Comparison of ENCODE assay signal across 8 mouse cellular contexts in the genomic region with DNA sequence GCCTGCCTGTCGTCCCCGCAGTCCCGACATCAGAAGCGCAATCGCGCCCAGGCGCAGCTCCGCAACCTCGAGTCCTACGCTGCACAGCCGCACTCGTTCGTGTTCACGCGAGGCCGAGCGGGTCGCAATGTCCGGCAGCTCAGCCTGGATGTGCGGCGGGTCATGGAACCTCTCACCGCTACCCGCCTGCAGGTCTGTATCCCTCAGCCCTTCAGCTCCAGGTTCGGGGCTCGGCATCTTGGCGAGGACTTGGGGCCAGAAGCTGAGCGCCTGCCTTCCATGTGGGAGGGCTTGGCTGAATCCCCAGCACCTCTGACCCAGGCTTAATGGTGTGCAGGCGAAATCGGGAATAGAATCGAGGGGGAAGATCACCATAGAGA. TPM values are rescaled to one million over a fixed set of nuclear protein-coding genes. Genes with fewer than 3 reads are reported as not detected.
A peak's percentile ranks its signal among the peaks of the same experiment; 100 is the strongest.
DNase-seq lines count a peak whose midpoint lies in the region; ATAC-seq and TF ChIP-seq lines count a peak whose summit lies in the region.

No protein-coding gene starts in this region.

- no peaks in the 10 kb centered on the region for H3K9me3 ChIP-seq in kidney, embryonic 15.5 days (replicated peaks)
- H3K9me3 ChIP-seq in hindbrain, embryonic 13.5 days = no peaks in the 10 kb centered on the region
- no peaks in the 10 kb centered on the region for H3K9me3 ChIP-seq in midbrain, embryonic 14.5 days (ENCODE audit: control insufficient read depth, low read length)

- peak; percentile 50 for ATAC-seq in kidney, embryonic 15.5 days (replicated peaks; ENCODE audit: low FRiP score)
- ATAC-seq in hindbrain, embryonic 13.5 days (ENCODE audit: low FRiP score) = peak; percentile 67; the same call in 1 of the 2 replicates
- no peak; the same call in none of the 2 replicates for ATAC-seq in midbrain, embryonic 14.5 days (ENCODE audit: low FRiP score, low TSS enrichment)

- no peak for DNase-seq in kidney, postnatal 36 days
- DNase-seq in midbrain, embryonic 14.5 days = no peak
- no peak for DNase-seq in retina, embryonic 14.5 days (ENCODE audit: low spot score)
- DNase-seq in left cerebral cortex, adult 9 months (ENCODE audit: low spot score in 2 of 2) = no peak
- no peak for DNase-seq in cerebellum, postnatal 4 days (ENCODE audit: low spot score in 2 of 2)

- H3K4me1 ChIP-seq in kidney, embryonic 15.5 days = peaks cover 11% of the 10 kb centered on the region
- H3K4me1 ChIP-seq in bone marrow macrophage, adult 2 months (ENCODE audit: control insufficient read depth, insufficient read depth, low read length) = peaks cover 20% of the 10 kb centered on the region
- H3K4me1 ChIP-seq in hindbrain, embryonic 13.5 days (replicated peaks) = peaks cover 21% of the 10 kb centered on the region
- H3K4me1 ChIP-seq in midbrain, embryonic 14.5 days (ENCODE audit: control insufficient read depth, insufficient read depth, low read length) = no peaks in the 10 kb centered on the region

- TF ChIP-seq CTCF in bone marrow macrophage, adult 2 months (IDR thresholded peaks at IDR 0.05; ENCODE audit: low read depth, low read length) = no peak

- H3K27me3 ChIP-seq in kidney, embryonic 15.5 days = no peaks in the 10 kb centered on the region
- no peaks in the 10 kb centered on the region for H3K27me3 ChIP-seq in hindbrain, embryonic 13.5 days
- H3K27me3 ChIP-seq in midbrain, embryonic 14.5 days (ENCODE audit: control insufficient read depth, insufficient read depth, low read length) = no peaks in the 10 kb centered on the region

- H3K36me3 ChIP-seq in kidney, embryonic 15.5 days = peaks cover 42% of the 10 kb centered on the region
- H3K36me3 ChIP-seq in hindbrain, embryonic 13.5 days = peaks cover 41% of the 10 kb centered on the region
- peaks cover 41% of the 10 kb centered on the region for H3K36me3 ChIP-seq in midbrain, embryonic 14.5 days (ENCODE audit: control insufficient read depth, insufficient read depth, low read length)

- H3K9ac ChIP-seq in kidney, embryonic 15.5 days = peak overlapping the region; percentile 82
- H3K9ac ChIP-seq in hindbrain, embryonic 13.5 days = peak overlapping the region; percentile 89
- H3K9ac ChIP-seq in midbrain, embryonic 14.5 days (replicated peaks; ENCODE audit: low read length) = peak overlapping the region; percentile 73

- WGBS in kidney, embryonic 15.5 days = under 1% methylated on average over 30 of the region's 30 CpGs
- under 1% methylated on average over 30 of the region's 30 CpGs for WGBS in hindbrain, embryonic 13.5 days
- WGBS in midbrain, embryonic 14.5 days = under 1% methylated on average over 30 of the region's 30 CpGs

- peak overlapping the region; percentile 87 for H3K27ac ChIP-seq in kidney, embryonic 15.5 days
- peak overlapping the region; percentile 80 for H3K27ac ChIP-seq in bone marrow macrophage, adult 2 months (ENCODE audit: insufficient read depth, low read depth, low read length)
- peak overlapping the region; percentile 96 for H3K27ac ChIP-seq in hindbrain, embryonic 13.5 days
- H3K27ac ChIP-seq in midbrain, embryonic 14.5 days (replicated peaks; ENCODE audit: low read depth, low read length) = peak overlapping the region; percentile 61

- no peak for TF ChIP-seq POLR2A in bone marrow macrophage, adult 2 months (IDR thresholded peaks at IDR 0.05; ENCODE audit: borderline replicate concordance, low read depth, low read length)

- peak overlapping the region; percentile 91 for H3K4me3 ChIP-seq in kidney, embryonic 15.5 days (replicated peaks)
- peak overlapping the region; percentile 96 for H3K4me3 ChIP-seq in bone marrow macrophage, adult 2 months (ENCODE audit: insufficient read depth, low read length)
- H3K4me3 ChIP-seq in hindbrain, embryonic 13.5 days = peak overlapping the region; percentile 90
- H3K4me3 ChIP-seq in midbrain, embryonic 14.5 days (replicated peaks; ENCODE audit: low read depth, low read length) = peak overlapping the region; percentile 86

- peak overlapping the region; percentile 69 for H3K4me2 ChIP-seq in kidney, embryonic 15.5 days
- peak overlapping the region; percentile 94 for H3K4me2 ChIP-seq in hindbrain, embryonic 13.5 days
- H3K4me2 ChIP-seq in midbrain, embryonic 14.5 days (ENCODE audit: low read length) = peak overlapping the region; percentile 87

RNA-seq across cellular contexts. Expression of a gene that starts 0.4 kb away (rescaled TPM):
- 84.2 and 93.7 TPM in 2 replicates for polyA plus RNA-seq in kidney, embryonic 15.5 days (2015; fragmentation: Nextera tagmentation; extraction: Ambion mirVana)
- 9.2 and 11.9 TPM in 2 replicates for polyA plus RNA-seq in bone marrow macrophage, adult 2 months (2012; ENCODE audit: insufficient read depth, insufficient read length, missing spikeins)
- 46.9 and 50.3 TPM in 2 replicates for polyA plus RNA-seq in hindbrain, embryonic 13.5 days (2015; fragmentation: Nextera tagmentation; extraction: Ambion mirVana)
- polyA plus RNA-seq in midbrain, embryonic 14.5 days (2014; fragmentation: Nextera tagmentation; extraction: Ambion mirVana) = 39.8 and 43.9 TPM in 2 replicates

RNA-seq across cellular contexts. Expression of a gene that starts 8.8 kb away (rescaled TPM):
- 2.5 and 2.8 TPM in 2 replicates for polyA plus RNA-seq in kidney, embryonic 15.5 days (2015; fragmentation: Nextera tagmentation; extraction: Ambion mirVana)
- polyA plus RNA-seq in bone marrow macrophage, adult 2 months (2012; ENCODE audit: insufficient read depth, insufficient read length, missing spikeins) = 1.4 and 1.7 TPM in 2 replicates
- polyA plus RNA-seq in hindbrain, embryonic 13.5 days (2015; fragmentation: Nextera tagmentation; extraction: Ambion mirVana) = 9.8 and 10.1 TPM in 2 replicates
- 11.1 and 14.4 TPM in 2 replicates for polyA plus RNA-seq in midbrain, embryonic 14.5 days (2014; fragmentation: Nextera tagmentation; extraction: Ambion mirVana)

RNA-seq across cellular contexts. Expression of a gene that starts 10.0 kb away (rescaled TPM):
- polyA plus RNA-seq in kidney, embryonic 15.5 days (2015; fragmentation: Nextera tagmentation; extraction: Ambion mirVana) = 319 and 321 TPM in 2 replicates
- polyA plus RNA-seq in bone marrow macrophage, adult 2 months (2012; ENCODE audit: insufficient read depth, insufficient read length, missing spikeins) = 65.4 and 71.5 TPM in 2 replicates
- polyA plus RNA-seq in hindbrain, embryonic 13.5 days (2015; fragmentation: Nextera tagmentation; extraction: Ambion mirVana) = 252 and 265 TPM in 2 replicates
- 231 and 234 TPM in 2 replicates for polyA plus RNA-seq in midbrain, embryonic 14.5 days (2014; fragmentation: Nextera tagmentation; extraction: Ambion mirVana)

RNA-seq across cellular contexts. Expression of a gene that starts 19.9 kb away (rescaled TPM):
- 15.2 and 16.1 TPM in 2 replicates for polyA plus RNA-seq in kidney, embryonic 15.5 days (2015; fragmentation: Nextera tagmentation; extraction: Ambion mirVana)
- polyA plus RNA-seq in bone marrow macrophage, adult 2 months (2012; ENCODE audit: insufficient read depth, insufficient read length, missing spikeins) = 19.9 and 23.5 TPM in 2 replicates
- polyA plus RNA-seq in hindbrain, embryonic 13.5 days (2015; fragmentation: Nextera tagmentation; extraction: Ambion mirVana) = 1.9 and 2.3 TPM in 2 replicates
- polyA plus RNA-seq in midbrain, embryonic 14.5 days (2014; fragmentation: Nextera tagmentation; extraction: Ambion mirVana) = 1.3 and 1.9 TPM in 2 replicates
